Mouse (Mus musculus): ENCODE measurements around the gene Creb3l1. TPM values are rescaled to one million over a fixed set of nuclear protein-coding genes. Genes with fewer than 3 reads are reported as not detected.

Creb3l1 gene
- polyA plus RNA-seq, 1 experiment from 2014 or later = 2.7 TPM

DNA sequence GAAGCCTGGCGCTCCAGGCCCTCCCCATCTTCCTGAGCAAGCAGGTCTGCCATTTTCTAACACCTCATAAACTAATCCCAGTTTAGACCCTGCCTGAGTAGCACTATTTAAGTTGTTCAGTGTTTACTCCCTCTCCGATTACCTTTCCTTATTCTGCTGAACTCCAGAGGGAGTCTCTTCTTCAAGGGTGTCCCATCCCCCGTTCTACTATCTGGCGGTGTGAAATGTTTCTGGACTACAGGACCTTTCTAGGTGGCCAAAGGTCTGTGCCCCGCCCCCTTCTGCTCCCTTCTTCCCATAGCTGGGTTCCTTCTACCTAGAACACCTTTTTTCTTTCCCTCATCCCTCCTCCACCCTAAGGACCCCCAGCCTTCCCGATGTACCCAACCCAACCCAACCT lies 36.0 kb upstream of the Creb3l1 start:
- H3K27me3 ChIP-seq (replicated peaks; ENCODE audit: control insufficient read depth, insufficient read depth, low read length) = no peaks in the 10 kb centered on the region
- peak overlapping the region; percentile 90 for H3K9ac ChIP-seq (ENCODE audit: low read depth, low read length)
- peak overlapping the region; percentile 75 for H3K4me3 ChIP-seq (ENCODE audit: low read length)
- H3K27ac ChIP-seq (ENCODE audit: low read depth, low read length) = peak overlapping the region; percentile 93
- H3K4me1 ChIP-seq (ENCODE audit: control insufficient read depth, insufficient read depth, low read depth, low read length) = peaks cover 2% of the 10 kb centered on the region; the same call in 1 of the 2 replicates
- ATAC-seq = no peak
- H3K9me3 ChIP-seq (ENCODE audit: control insufficient read depth, low read length) = no peaks in the 10 kb centered on the region
- H3K4me2 ChIP-seq (ENCODE audit: low read length) = peak overlapping the region; percentile 86
- WGBS = 15% methylated on average over 6 of the region's 6 CpGs
- H3K36me3 ChIP-seq (ENCODE audit: control insufficient read depth, insufficient read depth, low read length) = no peaks in the 10 kb centered on the region

DNA sequence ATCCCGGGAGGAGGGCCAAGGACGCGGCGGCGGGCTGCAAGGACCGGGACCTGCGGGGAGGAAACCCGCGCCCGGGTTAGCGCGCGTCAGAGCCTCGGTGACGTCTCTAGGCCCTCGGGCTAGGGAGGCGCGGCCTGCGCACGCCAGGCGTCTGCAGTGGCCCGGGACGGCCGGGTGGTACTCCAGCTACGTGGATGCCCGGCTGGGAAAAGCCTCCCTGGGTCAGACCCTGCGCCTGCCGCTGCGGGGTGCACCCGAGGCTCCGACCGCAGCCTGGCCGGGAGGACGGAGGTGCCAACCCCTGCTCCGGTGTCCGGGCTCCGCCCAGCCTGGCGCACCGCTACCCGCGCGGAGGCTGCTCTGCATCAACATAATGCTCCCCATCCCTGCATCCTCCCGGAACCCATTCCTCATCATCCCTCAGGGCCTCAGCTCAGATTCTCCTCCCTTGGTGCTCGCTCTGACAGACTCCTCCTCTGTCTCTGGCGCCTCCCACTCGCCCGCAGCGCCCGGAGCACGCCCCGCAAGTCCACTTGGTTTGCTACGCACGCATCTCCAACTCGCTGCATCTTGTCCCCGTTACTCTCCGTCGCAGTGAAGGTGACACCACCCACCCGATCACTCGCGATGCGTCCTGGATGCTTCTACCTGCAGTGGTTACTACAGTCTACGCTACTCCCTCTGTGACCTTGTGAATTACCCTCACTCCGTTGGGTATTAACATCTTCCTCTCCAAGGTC lies 35.3 kb upstream of the Creb3l1 start:
- H3K9me3 ChIP-seq (ENCODE audit: control insufficient read depth, low read length) = no peaks in the 10 kb centered on the region
- H3K36me3 ChIP-seq (ENCODE audit: control insufficient read depth, insufficient read depth, low read length) = no peaks in the 10 kb centered on the region
- ATAC-seq = peak; percentile 88
- H3K27ac ChIP-seq (ENCODE audit: low read depth, low read length) = peak overlapping the region; percentile 93
- under 1% methylated on average over 48 of the region's 63 CpGs for WGBS
- peak overlapping the region; percentile 86 for H3K4me2 ChIP-seq (ENCODE audit: low read length)
- H3K27me3 ChIP-seq (replicated peaks; ENCODE audit: control insufficient read depth, insufficient read depth, low read length) = no peaks in the 10 kb centered on the region
- peaks cover 4% of the 10 kb centered on the region; the same call in 1 of the 2 replicates for H3K4me1 ChIP-seq (ENCODE audit: control insufficient read depth, insufficient read depth, low read depth, low read length)
- peak overlapping the region; percentile 90 for H3K9ac ChIP-seq (ENCODE audit: low read depth, low read length)
- H3K4me3 ChIP-seq (ENCODE audit: low read length) = peak overlapping the region; percentile 75

DNA sequence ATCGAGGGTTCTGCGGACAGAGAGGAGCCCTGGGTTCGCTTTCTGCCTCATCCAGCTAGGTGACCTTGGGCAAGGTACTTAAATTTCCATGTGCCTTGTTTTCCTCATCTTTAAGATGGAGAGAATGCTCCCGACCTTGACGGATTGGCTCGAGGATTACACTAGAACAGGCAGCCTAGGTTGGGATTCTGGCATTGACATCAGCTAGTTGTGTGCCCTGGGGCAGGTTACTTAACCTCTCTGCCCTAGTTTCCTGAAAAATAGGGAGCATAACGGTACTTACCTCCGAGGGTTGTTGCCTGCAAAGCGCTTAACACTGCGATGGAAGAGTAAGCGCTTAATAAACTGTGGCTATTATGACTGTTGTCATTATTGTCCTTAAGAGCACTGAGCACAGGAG lies 34.6 kb upstream of the Creb3l1 start:
- H3K27me3 ChIP-seq (replicated peaks; ENCODE audit: control insufficient read depth, insufficient read depth, low read length) = no peaks in the 10 kb centered on the region
- peak overlapping the region; percentile 75 for H3K4me3 ChIP-seq (ENCODE audit: low read length)
- no peak for ATAC-seq
- H3K4me1 ChIP-seq (ENCODE audit: control insufficient read depth, insufficient read depth, low read depth, low read length) = peaks cover 4% of the 10 kb centered on the region; the same call in 1 of the 2 replicates
- no peaks in the 10 kb centered on the region for H3K36me3 ChIP-seq (ENCODE audit: control insufficient read depth, insufficient read depth, low read length)
- 0% methylated on average over 11 of the region's 11 CpGs for WGBS
- peak overlapping the region; percentile 90 for H3K9ac ChIP-seq (ENCODE audit: low read depth, low read length)
- peak overlapping the region; percentile 93 for H3K27ac ChIP-seq (ENCODE audit: low read depth, low read length)
- no peaks in the 10 kb centered on the region for H3K9me3 ChIP-seq (ENCODE audit: control insufficient read depth, low read length)
- H3K4me2 ChIP-seq (ENCODE audit: low read length) = peak overlapping the region; percentile 86

DNA sequence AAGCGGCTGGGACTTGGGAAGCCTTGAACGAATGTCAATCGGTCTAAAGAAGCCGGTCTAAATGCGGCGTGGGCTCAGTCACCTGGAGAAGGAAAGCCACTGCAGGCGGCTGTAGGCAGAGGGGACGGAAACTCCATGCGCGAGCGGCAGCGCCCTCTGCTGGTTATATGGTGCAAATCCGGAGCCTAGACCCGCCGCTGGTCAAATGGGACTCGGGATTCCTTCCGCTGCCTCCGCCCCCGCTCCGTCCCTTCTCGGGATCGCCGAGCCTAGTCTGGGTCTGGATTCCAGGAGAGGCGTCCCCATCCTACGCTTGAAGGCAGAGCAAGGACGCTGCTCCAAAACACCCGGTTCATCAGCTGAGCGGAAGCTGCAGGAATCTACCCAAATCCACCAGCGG lies 34.2 kb upstream of the Creb3l1 start:
- ATAC-seq = peak; percentile 66
- peak overlapping the region; percentile 93 for H3K27ac ChIP-seq (ENCODE audit: low read depth, low read length)
- no peaks in the 10 kb centered on the region for H3K36me3 ChIP-seq (ENCODE audit: control insufficient read depth, insufficient read depth, low read length)
- peak overlapping the region; percentile 90 for H3K9ac ChIP-seq (ENCODE audit: low read depth, low read length)
- H3K4me3 ChIP-seq (ENCODE audit: low read length) = peak overlapping the region; percentile 75
- under 1% methylated on average over 28 of the region's 29 CpGs for WGBS
- H3K4me1 ChIP-seq (ENCODE audit: control insufficient read depth, insufficient read depth, low read depth, low read length) = peaks cover 4% of the 10 kb centered on the region; the same call in 1 of the 2 replicates
- no peaks in the 10 kb centered on the region for H3K27me3 ChIP-seq (replicated peaks; ENCODE audit: control insufficient read depth, insufficient read depth, low read length)
- peak overlapping the region; percentile 86 for H3K4me2 ChIP-seq (ENCODE audit: low read length)
- no peaks in the 10 kb centered on the region for H3K9me3 ChIP-seq (ENCODE audit: control insufficient read depth, low read length)

DNA sequence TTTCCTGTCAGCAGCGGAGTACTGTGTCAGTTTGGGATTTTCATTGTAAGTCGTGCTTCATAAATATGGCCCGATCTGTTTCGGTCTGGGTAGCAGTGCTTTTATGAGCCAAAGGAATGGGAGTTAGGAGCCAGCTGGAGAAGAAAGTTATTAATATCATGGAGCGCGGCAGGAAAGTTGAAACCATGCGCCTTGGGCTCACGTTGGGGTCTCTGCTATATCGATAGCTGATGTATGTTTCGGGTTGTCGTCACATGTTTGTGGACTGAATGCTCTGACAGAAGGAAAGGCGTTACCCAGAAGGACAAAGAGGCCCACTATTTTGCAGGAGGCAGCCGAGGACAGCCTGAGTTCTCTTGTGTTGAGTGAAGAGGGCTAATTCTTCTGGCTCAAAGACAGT lies 32.5 kb upstream of the Creb3l1 start:
- Histone ChIP-seq H3K4me2 (ENCODE audit: low read length) (no peak overlapping the region), H3K27me3 (replicated peaks; ENCODE audit: control insufficient read depth, insufficient read depth, low read length) (no peaks in the 10 kb centered on the region), H3K9ac (ENCODE audit: low read depth, low read length) (no peak overlapping the region), H3K9me3 (ENCODE audit: control insufficient read depth, low read length) (no peaks in the 10 kb centered on the region), H3K4me1 (ENCODE audit: control insufficient read depth, insufficient read depth, low read depth, low read length) (peaks cover 4% of the 10 kb centered on the region; the same call in 1 of the 2 replicates), H3K4me3 (ENCODE audit: low read length) (no peak overlapping the region), H3K27ac (ENCODE audit: low read depth, low read length) (no peak overlapping the region), H3K36me3 (ENCODE audit: control insufficient read depth, insufficient read depth, low read length) (no peaks in the 10 kb centered on the region)
- 81% methylated on average over 13 of the region's 13 CpGs for WGBS
- ATAC-seq = no peak

DNA sequence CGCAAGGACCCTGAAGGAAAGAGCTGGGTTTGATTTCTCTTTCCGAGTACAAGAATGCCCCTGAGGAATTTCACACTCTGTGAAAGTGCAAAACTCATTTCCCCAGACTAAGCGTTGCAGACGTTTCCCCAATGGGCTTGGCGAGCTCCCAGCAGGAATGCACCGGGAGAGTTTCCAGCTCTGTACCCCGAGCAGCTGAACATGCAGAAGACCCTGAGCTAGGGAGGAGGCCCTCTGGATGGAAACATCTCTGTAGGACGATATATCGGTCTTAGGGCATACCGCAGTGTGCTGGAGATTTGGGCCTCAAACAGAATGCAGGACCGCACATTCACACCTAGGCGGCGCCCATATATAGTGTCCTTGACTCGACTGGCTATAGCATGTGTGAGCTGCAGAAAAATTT lies 31.5 kb upstream of the Creb3l1 start:
- WGBS = 2% methylated on average over 14 of the region's 14 CpGs
- Histone ChIP-seq H3K9me3 (ENCODE audit: control insufficient read depth, low read length) (no peaks in the 10 kb centered on the region), H3K4me3 (ENCODE audit: low read length) (peak overlapping the region; percentile 45), H3K4me1 (ENCODE audit: control insufficient read depth, insufficient read depth, low read depth, low read length) (peaks cover 4% of the 10 kb centered on the region; the same call in 1 of the 2 replicates), H3K4me2 (ENCODE audit: low read length) (peak overlapping the region; percentile 88), H3K36me3 (ENCODE audit: control insufficient read depth, insufficient read depth, low read length) (no peaks in the 10 kb centered on the region), H3K27ac (ENCODE audit: low read depth, low read length) (peak overlapping the region; percentile 73), H3K27me3 (replicated peaks; ENCODE audit: control insufficient read depth, insufficient read depth, low read length) (no peaks in the 10 kb centered on the region), H3K9ac (ENCODE audit: low read depth, low read length) (peak overlapping the region; percentile 60)
- ATAC-seq = peak; percentile 37; the same call in 1 of the 2 replicates

DNA sequence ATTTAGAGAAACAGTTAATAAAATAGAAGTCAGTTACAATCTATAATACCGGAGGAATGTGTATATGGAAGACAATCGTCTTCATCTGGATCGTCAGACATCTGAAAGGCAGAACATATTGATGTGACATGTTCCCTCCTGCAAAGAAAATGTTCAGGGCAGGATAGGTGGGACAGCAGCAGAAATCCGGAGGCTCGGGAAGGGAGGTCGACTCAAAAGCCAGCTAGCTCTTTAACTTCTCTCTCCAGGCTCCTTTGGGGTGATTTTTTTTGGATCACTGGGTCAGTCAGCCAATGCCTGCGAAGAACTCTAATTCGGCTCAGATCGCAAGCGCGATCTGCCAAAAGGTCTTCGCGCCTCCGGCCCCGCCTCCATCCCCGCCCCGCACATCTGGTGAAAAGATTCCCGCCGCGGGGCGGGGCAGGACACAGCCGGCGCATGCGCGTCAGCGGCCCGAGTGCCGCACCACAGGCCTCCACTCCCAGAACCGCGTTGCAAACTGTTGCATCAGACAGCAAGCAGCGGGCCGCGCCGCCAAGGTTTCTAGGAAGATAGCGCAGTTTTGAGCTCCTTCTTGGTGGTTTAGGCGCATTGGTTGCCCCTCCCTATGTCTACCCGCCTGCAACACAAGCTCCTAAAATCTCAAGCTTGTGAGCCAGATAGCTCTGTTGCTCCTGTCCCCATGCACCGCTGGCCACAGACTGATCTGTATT lies 31.0 kb upstream of the Creb3l1 start:
- ATAC-seq = peak; percentile 59
- 3% methylated on average over 38 of the region's 38 CpGs for WGBS

DNA sequence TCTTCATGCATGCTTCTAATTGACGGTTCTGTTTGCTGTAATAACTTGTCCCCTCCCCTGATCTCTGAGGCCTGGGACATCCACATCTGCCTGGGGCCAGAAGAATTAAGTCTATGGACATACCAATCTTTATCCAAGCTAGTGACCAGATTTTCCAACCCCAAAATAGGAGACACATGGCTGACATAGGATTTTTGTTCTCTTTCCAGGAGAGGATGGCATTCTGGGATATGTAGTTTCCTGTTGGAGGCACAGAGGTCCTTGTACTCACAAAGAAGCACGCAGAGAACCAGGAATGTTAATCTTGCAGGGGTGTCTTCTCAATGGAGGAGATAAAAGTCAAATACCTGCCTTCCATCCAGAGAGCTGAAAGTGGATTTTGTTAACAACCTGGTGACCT lies 28.5 kb upstream of the Creb3l1 start:
- H3K36me3 ChIP-seq (ENCODE audit: control insufficient read depth, insufficient read depth, low read length) = no peaks in the 10 kb centered on the region
- no peaks in the 10 kb centered on the region for H3K27me3 ChIP-seq (replicated peaks; ENCODE audit: control insufficient read depth, insufficient read depth, low read length)
- H3K4me3 ChIP-seq (ENCODE audit: low read length) = no peak overlapping the region
- peaks cover 2% of the 10 kb centered on the region; the same call in 1 of the 2 replicates for H3K4me1 ChIP-seq (ENCODE audit: control insufficient read depth, insufficient read depth, low read depth, low read length)
- no peak overlapping the region for H3K4me2 ChIP-seq (ENCODE audit: low read length)
- no peaks in the 10 kb centered on the region for H3K9me3 ChIP-seq (ENCODE audit: control insufficient read depth, low read length)
- no peak overlapping the region for H3K9ac ChIP-seq (ENCODE audit: low read depth, low read length)
- H3K27ac ChIP-seq (ENCODE audit: low read depth, low read length) = no peak overlapping the region
- 49% methylated on average over 2 of the region's 2 CpGs for WGBS
- ATAC-seq = no peak

More for the DNA sequence above, 31.0 kb upstream of the Creb3l1 start:
- peak overlapping the region; percentile 60 for H3K9ac ChIP-seq (ENCODE audit: low read depth, low read length)
- no peaks in the 10 kb centered on the region for H3K36me3 ChIP-seq (ENCODE audit: control insufficient read depth, insufficient read depth, low read length)
- peak overlapping the region; percentile 88 for H3K4me2 ChIP-seq (ENCODE audit: low read length)
- H3K27ac ChIP-seq (ENCODE audit: low read depth, low read length) = peak overlapping the region; percentile 73
- no peaks in the 10 kb centered on the region for H3K9me3 ChIP-seq (ENCODE audit: control insufficient read depth, low read length)
- no peaks in the 10 kb centered on the region for H3K27me3 ChIP-seq (replicated peaks; ENCODE audit: control insufficient read depth, insufficient read depth, low read length)
- H3K4me3 ChIP-seq (ENCODE audit: low read length) = peak overlapping the region; percentile 45
- peaks cover 4% of the 10 kb centered on the region; the same call in 1 of the 2 replicates for H3K4me1 ChIP-seq (ENCODE audit: control insufficient read depth, insufficient read depth, low read depth, low read length)

DNA sequence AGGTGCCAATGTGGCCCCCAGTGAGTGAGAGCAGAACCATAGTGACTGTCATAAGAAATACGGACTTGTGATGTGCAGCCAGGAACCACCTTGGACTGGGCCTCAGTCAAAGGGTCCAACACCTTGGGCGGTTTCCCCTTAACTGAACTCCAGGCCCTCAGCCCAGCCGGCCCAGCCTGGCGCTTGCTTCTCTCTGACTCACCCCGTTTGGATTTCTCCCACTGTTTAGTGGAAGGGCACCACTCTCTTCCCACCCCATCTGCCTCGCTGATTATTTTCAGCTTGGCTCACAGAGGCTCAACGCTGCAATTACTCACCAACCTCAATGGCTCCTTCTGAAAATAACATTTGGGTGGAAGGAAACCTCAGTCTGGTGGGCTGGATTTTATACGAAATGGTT lies 27.9 kb upstream of the Creb3l1 start:
- H3K27me3 ChIP-seq (replicated peaks; ENCODE audit: control insufficient read depth, insufficient read depth, low read length) = no peaks in the 10 kb centered on the region
- H3K4me3 ChIP-seq (ENCODE audit: low read length) = no peak overlapping the region
- no peak overlapping the region for H3K4me2 ChIP-seq (ENCODE audit: low read length)
- no peaks in the 10 kb centered on the region for H3K9me3 ChIP-seq (ENCODE audit: control insufficient read depth, low read length)
- H3K9ac ChIP-seq (ENCODE audit: low read depth, low read length) = no peak overlapping the region
- peaks cover 2% of the 10 kb centered on the region; the same call in 1 of the 2 replicates for H3K4me1 ChIP-seq (ENCODE audit: control insufficient read depth, insufficient read depth, low read depth, low read length)
- H3K36me3 ChIP-seq (ENCODE audit: control insufficient read depth, insufficient read depth, low read length) = no peaks in the 10 kb centered on the region
- WGBS = 84% methylated on average over 8 of the region's 8 CpGs
- no peak for ATAC-seq
- H3K27ac ChIP-seq (ENCODE audit: low read depth, low read length) = no peak overlapping the region

Measured in hindbrain, embryonic 16.5 days (tissue).